Mouse (Mus musculus): ENCODE results near the gene Mdm1. TPM values are rescaled to one million over a fixed set of nuclear protein-coding genes. Genes with fewer than 3 reads are reported as not detected.

The Mdm1 gene
- total RNA-seq, 1 experiment from 2014 or later = 68.5 TPM

DNA sequence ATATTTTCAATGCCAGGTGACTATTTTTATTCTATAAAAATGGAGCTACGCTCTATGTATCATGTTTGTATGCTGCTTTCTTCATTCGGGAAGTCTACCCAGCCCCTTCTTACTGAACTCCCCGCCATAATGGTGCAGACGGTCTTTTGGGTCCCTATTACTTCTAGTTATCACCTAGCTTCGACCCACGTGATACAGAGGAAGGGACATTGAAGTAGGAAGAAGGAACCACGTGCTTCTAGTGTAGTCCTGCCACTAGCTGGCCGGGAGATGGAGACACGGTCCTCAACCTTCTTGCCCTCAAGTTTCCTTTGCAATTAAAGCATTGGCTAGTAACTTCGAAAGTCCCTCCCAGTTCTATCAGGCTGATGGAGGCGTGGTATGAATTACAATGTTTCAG lies 37.7 kb downstream of the Mdm1 start:
- ATAC-seq (replicated peaks; ENCODE audit: low read depth, poor library complexity, severe bottlenecking) = no peak

DNA sequence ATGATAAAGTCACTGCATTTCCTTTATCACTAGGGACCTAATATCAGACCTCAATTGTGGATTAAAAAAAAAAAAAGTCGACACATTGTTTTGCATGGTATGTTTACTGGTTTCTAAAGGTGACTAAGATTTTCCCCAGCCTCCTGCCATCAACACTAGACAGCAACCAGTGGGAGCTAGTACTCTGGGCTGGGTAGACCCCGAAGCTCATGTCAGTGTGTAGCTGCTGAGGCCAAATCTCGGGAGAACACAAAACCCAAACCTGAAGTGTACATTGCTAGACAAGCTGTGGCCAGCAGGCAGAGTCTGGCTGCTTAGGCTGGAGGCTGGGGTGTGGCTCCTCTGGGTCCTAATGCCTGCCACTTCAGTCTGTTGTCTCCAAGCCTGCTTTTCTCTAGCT lies 53.5 kb downstream of the Mdm1 start:
- peak; percentile 82; the same call in 1 of the 2 replicates for ATAC-seq (replicated peaks; ENCODE audit: low read depth, poor library complexity, severe bottlenecking)

DNA sequence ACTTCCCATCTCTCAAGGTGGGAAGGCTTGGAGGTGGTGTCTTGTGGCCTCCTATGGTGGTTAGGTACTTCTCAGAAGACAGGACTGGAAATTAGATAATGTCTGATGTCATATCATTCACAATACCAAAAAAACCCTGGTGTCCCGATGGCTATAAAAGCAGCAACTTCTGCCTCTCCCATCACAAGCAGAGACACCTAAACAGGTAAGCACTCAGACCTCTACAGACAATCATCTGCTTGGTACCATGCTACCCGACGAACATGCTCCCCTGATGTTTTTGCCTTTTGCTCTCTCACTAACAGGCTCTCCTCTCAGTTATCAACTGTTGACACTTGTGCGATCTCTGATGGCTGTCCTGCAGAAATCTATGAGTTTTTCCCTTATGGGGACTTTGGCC lies 63.0 kb downstream of the Mdm1 start, which contains the start of gene Il22:
Il22 (plus strand) TSS at position 301 of the 400 bp plus-strand sequence.
- no peak for ATAC-seq (replicated peaks; ENCODE audit: low read depth, poor library complexity, severe bottlenecking)

DNA sequence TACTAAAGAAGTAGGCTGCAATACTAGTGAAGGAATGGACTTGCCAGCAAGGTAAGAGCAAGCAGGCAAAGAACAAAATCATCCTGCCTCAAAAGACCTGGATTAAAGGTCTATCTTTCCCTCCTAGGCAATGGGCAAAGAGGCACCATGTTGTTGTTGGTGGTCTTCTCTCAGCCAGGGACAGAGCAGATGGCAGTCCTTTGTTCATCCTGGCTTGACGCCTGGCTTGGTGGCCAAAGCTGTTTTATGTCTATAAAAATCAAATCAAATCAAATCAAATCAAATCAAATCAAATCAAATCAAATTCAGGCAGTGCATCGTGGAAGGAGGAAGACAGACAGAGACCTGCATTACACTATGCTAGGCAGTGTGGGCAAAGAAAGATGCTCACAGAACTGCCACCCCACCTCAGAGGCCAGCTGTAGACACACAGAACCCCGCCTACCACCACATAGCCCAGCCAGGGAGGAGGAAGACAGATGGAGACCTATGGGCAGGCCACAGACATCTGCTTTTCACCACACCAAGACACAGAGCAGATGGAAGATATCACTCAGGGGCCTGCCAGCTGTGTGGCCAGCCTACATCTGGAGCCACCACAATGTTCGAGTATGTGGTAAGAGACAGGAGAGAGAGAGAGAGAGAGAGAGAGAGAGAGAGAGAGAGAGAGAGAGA lies 74.2 kb downstream of the Mdm1 start:
- peak; percentile 60 for ATAC-seq (replicated peaks; ENCODE audit: low read depth, poor library complexity, severe bottlenecking)

Other genes starting within 250 kb of the Mdm1 start
- gene Il22, start 63.1 kb downstream of the Mdm1 start, total RNA-seq (2017) = not detected in 2 replicates
- 0.10 and 0.18 TPM in 2 replicates for gene Gm32717, start 99.0 kb downstream of the Mdm1 start, total RNA-seq (2017)
- 0.10 and 0.18 TPM in 2 replicates for gene Gm32802, start 116.9 kb downstream of the Mdm1 start, total RNA-seq (2017)
- gene Iltifb, start 153.2 kb downstream of the Mdm1 start, total RNA-seq (2017) = not detected in 2 replicates
- 0.10 TPM in 1 of 2 replicates, not detected in the other for gene Gm9040, start 185.2 kb downstream of the Mdm1 start, total RNA-seq (2017)
- gene Gm9044, start 190.6 kb downstream of the Mdm1 start, total RNA-seq (2017) = 0.10 TPM in 1 of 2 replicates, not detected in the other
- gene Gm9045, start 196.0 kb downstream of the Mdm1 start, total RNA-seq (2017) = 0.27 TPM in 1 of 2 replicates, not detected in the other
- gene Gm9046, start 201.4 kb downstream of the Mdm1 start, total RNA-seq (2017) = not detected in 2 replicates
- not detected in 2 replicates for gene Gm9048, start 206.9 kb downstream of the Mdm1 start, total RNA-seq (2017)
- 0.27 TPM in 1 of 2 replicates, not detected in the other for gene Gm9049, start 212.3 kb downstream of the Mdm1 start, total RNA-seq (2017)

Data from common myeloid progenitor, adult 5-6 weeks (primary cell).